Mouse (Mus musculus): Measurements from ENCODE around the gene Rfx3. TPM values are rescaled to one million over a fixed set of nuclear protein-coding genes. Genes with fewer than 3 reads are reported as not detected.

Rfx3 gene
- 16.4 and 18.3 TPM in 2 replicates for polyA plus RNA-seq (2015; fragmentation: Nextera tagmentation; extraction: Ambion mirVana)

DNA sequence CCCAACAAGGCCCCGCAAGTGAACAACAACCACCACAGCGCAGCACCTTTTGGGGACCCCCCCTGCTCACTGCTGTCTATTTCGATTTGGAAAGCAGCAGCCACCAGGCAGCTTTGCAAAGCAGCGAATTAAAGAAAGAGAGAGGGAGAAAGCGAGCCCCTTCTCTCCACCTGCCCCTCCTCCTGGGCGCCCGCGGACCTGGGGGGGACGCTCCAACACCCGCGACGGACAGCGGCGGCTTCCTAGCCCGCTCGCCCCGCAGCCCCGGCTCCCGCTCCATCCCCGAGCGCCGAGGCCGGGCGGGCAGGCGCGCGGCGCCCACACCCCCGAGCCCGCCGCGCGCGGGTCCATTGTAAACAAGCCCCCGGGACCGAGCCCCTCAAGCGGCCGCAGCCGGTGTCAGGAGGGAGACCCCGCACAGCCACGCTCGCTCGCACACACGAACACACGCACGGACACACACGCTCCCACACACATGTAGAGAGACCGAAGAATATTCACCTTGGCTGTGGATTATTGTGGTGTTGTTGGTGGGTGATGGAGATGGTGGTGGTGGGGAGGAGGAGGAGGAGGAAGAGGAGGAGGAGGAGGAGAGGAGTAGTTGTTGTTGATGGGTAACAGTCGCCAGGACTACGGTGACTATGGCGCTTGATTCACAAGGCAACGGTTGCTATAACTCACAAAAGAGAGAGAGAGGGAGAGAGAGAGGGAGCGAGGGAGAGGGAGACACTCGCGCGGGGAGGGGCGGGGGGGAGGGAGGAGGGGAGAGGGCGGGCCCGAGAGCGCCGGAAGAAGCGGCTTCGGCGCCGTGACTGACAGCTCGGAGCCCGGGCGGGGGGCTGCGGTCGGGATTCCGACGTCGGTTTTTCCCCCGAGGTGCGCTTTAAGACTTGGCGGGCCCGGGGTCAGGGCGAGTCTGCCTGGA, at the start of gene Rfx3:
Rfx3 (minus strand) TSS at position 696 of the 925 bp plus-strand sequence.
- H3K4me3 ChIP-seq = peak within 1 kb of the TSS; percentile 97
- under 1% methylated on average over 73 of the region's 78 CpGs for WGBS
- peaks cover 8% of the 10 kb centered on the region; the same call in 1 of the 2 replicates for H3K4me1 ChIP-seq
- H3K36me3 ChIP-seq = no peaks in the 10 kb centered on the region
- H3K9me3 ChIP-seq = no peaks in the 10 kb centered on the region
- ATAC-seq (ENCODE audit: insufficient number of reproducible peaks, insufficient read depth, low FRiP score, low TSS enrichment, low read depth) = peak; percentile 87
- H3K27ac ChIP-seq = peak within 1 kb of the TSS; percentile 100
- no peaks in the 10 kb centered on the region for H3K27me3 ChIP-seq
- peak within 1 kb of the TSS; percentile 73 for H3K4me2 ChIP-seq
- H3K9ac ChIP-seq = peak within 1 kb of the TSS; percentile 96

DNA sequence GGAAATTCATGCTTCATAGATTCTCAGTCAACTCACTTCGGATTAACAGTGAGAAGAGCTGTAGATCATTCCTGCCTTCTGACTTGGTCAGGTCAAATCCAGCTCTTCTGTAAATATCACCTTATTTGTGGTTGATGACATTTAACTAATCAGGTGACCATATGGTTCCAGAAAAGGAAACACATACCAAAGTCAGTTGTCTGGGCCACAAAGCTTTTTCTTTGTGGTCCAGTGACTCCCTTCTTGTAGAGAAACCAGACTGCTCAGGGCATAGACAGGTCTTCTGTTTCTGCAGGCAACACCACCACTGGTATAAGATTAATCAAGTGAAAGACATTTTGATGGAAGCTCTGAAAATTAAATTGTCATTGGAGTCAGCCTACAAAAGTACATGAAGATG, 41.1 kb upstream of the Rfx3 start:
- 86% methylated on average over 1 of the region's 1 CpGs for WGBS
- Histone ChIP-seq H3K27ac (no peak overlapping the region), H3K9ac (no peak overlapping the region), H3K36me3 (no peaks in the 10 kb centered on the region), H3K4me2 (no peak overlapping the region), H3K9me3 (no peaks in the 10 kb centered on the region), H3K27me3 (no peaks in the 10 kb centered on the region), H3K4me3 (no peak overlapping the region), H3K4me1 (no peaks in the 10 kb centered on the region)
- ATAC-seq (ENCODE audit: insufficient number of reproducible peaks, insufficient read depth, low FRiP score, low TSS enrichment, low read depth) = no peak

DNA sequence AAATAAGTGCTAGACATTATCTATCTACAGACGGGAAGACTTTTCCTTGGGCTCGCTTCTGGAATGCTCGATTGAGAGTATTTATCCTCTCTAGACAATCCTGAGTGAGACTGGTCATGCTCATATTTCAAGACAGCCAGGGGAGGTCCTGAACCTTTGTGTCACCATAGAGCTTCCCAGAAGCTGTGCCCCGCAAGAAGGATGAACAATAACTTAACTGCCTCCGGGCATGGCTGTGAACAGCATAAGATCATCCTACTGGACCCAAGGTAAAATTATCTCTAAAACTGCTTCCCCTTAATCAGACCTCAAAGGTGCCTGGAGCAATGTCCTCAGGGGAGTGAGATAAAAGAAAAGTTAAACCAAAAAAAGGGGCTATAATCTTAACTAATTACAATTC, 40.6 kb upstream of the Rfx3 start:
- Histone ChIP-seq H3K9ac (no peak overlapping the region), H3K4me1 (no peaks in the 10 kb centered on the region), H3K4me2 (no peak overlapping the region), H3K4me3 (no peak overlapping the region), H3K9me3 (no peaks in the 10 kb centered on the region), H3K27ac (no peak overlapping the region), H3K27me3 (no peaks in the 10 kb centered on the region), H3K36me3 (no peaks in the 10 kb centered on the region)
- 68% methylated on average over 5 of the region's 5 CpGs for WGBS
- ATAC-seq (ENCODE audit: insufficient number of reproducible peaks, insufficient read depth, low FRiP score, low TSS enrichment, low read depth) = no peak

DNA sequence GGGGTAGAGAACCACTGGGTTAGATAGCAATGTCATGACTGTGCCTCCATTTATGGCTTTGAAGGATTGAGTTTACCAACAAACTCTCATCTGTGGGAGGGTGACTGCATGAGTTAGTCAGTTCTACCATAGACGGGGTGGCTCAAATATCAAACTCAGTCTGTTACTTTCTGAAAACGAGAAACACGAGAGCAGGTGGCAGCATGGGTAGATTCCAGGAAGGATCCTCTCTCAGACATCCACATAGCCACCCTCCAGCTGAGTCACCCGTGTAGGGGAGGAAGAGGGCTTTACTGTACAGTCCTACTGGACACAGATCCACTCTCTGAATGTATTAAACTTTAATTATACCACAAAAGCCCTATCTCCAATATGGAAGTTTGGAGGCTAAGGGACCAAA, 38.3 kb upstream of the Rfx3 start:
- 83% methylated on average over 4 of the region's 4 CpGs for WGBS
- ATAC-seq (ENCODE audit: insufficient number of reproducible peaks, insufficient read depth, low FRiP score, low TSS enrichment, low read depth) = no peak

DNA sequence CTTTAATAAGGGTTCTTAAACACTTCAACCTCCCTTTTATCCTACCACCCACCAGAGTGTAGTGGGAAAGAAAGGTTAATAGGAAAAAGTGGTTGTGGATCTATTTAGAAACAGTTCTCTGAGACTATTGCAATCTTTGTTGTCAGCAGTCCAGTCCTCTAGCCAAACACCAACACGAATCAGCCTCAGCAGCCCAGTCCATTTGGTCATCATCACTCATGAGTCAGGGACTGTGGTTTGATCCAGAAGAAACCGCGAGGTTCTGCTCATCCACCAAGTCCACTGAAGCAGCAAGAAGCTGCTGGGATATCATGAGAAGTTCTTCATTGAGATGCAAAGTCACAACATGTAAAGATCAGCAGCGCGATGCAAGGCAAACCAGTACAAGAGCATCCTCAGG, 35.8 kb upstream of the Rfx3 start:
- WGBS = 89% methylated on average over 5 of the region's 5 CpGs
- Histone ChIP-seq H3K27ac (no peak overlapping the region), H3K9me3 (no peaks in the 10 kb centered on the region), H3K4me3 (no peak overlapping the region), H3K9ac (no peak overlapping the region), H3K4me2 (no peak overlapping the region), H3K27me3 (no peaks in the 10 kb centered on the region), H3K36me3 (no peaks in the 10 kb centered on the region), H3K4me1 (no peaks in the 10 kb centered on the region)
- ATAC-seq (ENCODE audit: insufficient number of reproducible peaks, insufficient read depth, low FRiP score, low TSS enrichment, low read depth) = no peak

More for the DNA sequence above, 38.3 kb upstream of the Rfx3 start:
- no peak overlapping the region for H3K27ac ChIP-seq
- H3K9me3 ChIP-seq = no peaks in the 10 kb centered on the region
- H3K4me2 ChIP-seq = no peak overlapping the region
- H3K4me3 ChIP-seq = no peak overlapping the region
- no peaks in the 10 kb centered on the region for H3K27me3 ChIP-seq
- H3K4me1 ChIP-seq = no peaks in the 10 kb centered on the region
- H3K36me3 ChIP-seq = no peaks in the 10 kb centered on the region
- H3K9ac ChIP-seq = no peak overlapping the region

DNA sequence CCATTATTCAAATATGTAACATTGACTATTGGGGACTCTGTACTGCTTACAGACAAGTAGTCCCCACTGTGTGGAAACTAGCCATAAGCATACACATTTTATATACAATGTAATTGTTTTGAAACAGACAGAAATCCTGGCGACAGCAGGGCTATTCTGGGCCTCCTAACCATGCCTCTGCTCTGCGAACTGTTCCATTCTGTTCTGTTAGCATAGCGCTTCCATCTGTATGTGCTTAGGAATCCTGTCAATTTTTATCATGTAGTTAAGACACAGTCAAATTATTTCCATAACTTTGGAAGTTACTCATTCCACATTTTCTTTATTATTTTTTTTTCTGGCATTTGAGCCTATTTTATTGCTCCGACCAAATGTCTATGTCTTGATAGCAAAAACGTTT, 34.0 kb upstream of the Rfx3 start:
- ATAC-seq (ENCODE audit: insufficient number of reproducible peaks, insufficient read depth, low FRiP score, low TSS enrichment, low read depth) = no peak
- 54% methylated on average over 5 of the region's 5 CpGs for WGBS
- no peak overlapping the region for H3K27ac ChIP-seq
- H3K4me2 ChIP-seq = no peak overlapping the region
- no peaks in the 10 kb centered on the region for H3K9me3 ChIP-seq
- no peaks in the 10 kb centered on the region for H3K27me3 ChIP-seq
- H3K4me3 ChIP-seq = no peak overlapping the region
- no peak overlapping the region for H3K9ac ChIP-seq
- no peaks in the 10 kb centered on the region for H3K4me1 ChIP-seq
- no peaks in the 10 kb centered on the region for H3K36me3 ChIP-seq

DNA sequence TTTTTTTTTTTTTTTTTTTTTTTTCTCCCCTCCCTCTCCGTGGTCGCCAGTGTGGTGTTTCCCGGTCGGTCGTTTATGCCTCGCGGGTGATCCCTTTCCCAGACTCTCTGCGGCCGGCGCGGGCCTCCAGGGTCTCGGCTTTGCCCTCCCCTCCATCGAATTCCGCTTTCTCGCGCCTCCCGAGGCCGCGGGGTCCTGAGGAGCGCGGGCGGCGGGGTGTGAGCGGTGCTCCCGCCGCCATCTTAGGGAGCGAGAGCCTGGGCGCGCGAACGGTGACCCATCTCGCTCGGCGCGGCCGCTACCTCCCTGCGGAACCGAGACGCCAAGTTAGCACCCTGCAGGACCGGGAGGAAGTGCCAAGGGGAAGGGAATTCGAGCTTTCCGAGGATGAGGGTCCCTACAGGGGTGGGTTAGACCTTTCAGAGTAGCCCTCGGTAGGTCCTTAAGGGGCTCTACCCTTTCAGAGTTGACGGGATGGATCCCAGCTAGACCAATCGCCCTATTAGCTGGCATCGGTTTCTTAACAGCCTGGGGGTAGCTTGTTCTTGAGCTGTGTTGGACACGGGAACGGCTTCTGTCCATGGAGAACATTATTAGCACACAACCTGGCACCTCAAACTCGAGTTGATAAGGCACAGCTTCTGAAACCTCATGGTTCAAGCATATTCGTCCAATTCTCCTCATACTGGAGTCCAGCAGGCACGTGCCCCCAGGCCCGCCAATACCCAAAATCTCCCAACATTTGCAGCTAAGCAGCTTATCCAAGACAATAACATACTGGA, 943 bp upstream of the Rfx3 start:
- Histone ChIP-seq H3K27ac (peak overlapping the region; percentile 100), H3K4me1 (peaks cover 8% of the 10 kb centered on the region; the same call in 1 of the 2 replicates), H3K4me2 (peak overlapping the region; percentile 73), H3K4me3 (peak overlapping the region; percentile 97), H3K27me3 (no peaks in the 10 kb centered on the region), H3K9me3 (no peaks in the 10 kb centered on the region), H3K36me3 (no peaks in the 10 kb centered on the region), H3K9ac (peak overlapping the region; percentile 96)
- under 1% methylated on average over 52 of the region's 52 CpGs for WGBS
- ATAC-seq (ENCODE audit: insufficient number of reproducible peaks, insufficient read depth, low FRiP score, low TSS enrichment, low read depth) = peak; percentile 75

DNA sequence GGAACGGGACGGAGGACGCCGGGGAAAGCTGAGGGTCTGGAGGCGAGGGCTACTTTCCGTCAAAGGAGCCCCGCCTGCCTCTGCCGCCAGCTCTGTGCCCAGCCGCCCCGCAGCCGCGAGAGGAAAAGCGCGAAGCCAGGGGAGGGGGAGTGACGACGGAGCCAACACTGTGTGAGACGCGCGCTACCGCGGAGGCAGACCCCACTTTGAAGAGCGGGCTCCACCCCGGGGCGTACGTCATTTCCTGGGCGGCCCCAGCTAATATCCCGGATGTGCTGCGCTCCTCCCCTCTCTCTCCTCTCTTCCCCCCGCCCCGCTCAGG, 391 bp upstream of the Rfx3 start:
- peak; percentile 99 for ATAC-seq (ENCODE audit: insufficient number of reproducible peaks, insufficient read depth, low FRiP score, low TSS enrichment, low read depth)
- Histone ChIP-seq H3K27me3 (no peaks in the 10 kb centered on the region), H3K4me2 (peak overlapping the region; percentile 71), H3K27ac (peak overlapping the region; percentile 100), H3K4me3 (peak overlapping the region; percentile 97), H3K9me3 (no peaks in the 10 kb centered on the region), H3K36me3 (no peaks in the 10 kb centered on the region), H3K4me1 (peaks cover 8% of the 10 kb centered on the region; the same call in 1 of the 2 replicates), H3K9ac (peak overlapping the region; percentile 96)
- WGBS = 1% methylated on average over 26 of the region's 30 CpGs

DNA sequence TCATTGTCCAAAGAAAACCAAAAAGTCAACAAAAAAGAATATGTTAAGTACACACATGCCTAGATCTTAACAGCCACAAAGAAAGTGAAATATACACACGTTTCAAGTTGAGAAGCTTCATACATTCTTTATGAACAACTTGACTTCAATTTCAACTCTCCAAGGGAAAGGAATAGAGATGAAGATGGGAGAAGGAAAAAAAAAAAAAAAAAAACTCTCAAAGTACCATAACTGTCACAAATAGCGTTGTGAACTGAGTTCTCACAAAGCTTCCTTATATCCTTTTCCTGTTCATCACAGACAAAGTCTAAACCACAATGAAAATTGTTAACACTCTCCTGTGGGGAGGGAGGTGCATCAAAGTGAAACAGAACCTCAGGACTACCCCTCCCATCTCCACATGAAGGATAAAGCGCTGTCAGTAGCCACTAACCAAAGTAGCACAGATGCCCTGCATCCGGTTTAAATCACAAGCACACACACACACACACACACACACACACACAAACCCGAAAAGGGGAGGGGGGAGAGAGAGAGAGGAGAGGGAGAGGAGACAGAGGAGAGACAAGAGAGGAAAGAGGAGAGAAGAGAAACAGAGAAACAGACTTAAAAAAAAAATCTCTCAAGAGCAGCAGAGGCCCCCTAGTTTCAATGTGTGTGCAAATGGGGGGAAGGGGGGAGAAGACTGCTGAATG, 1.2 kb downstream of the Rfx3 start:
- H3K27ac ChIP-seq = peak overlapping the region; percentile 100
- peak overlapping the region; percentile 97 for H3K4me3 ChIP-seq
- ATAC-seq (ENCODE audit: insufficient number of reproducible peaks, insufficient read depth, low FRiP score, low TSS enrichment, low read depth) = no peak
- peak overlapping the region; percentile 96 for H3K9ac ChIP-seq
- H3K4me1 ChIP-seq = peaks cover 8% of the 10 kb centered on the region; the same call in 1 of the 2 replicates
- H3K9me3 ChIP-seq = no peaks in the 10 kb centered on the region
- no peaks in the 10 kb centered on the region for H3K27me3 ChIP-seq
- H3K4me2 ChIP-seq = peak overlapping the region; percentile 71
- WGBS = 0% methylated on average over 5 of the region's 5 CpGs
- no peaks in the 10 kb centered on the region for H3K36me3 ChIP-seq

DNA sequence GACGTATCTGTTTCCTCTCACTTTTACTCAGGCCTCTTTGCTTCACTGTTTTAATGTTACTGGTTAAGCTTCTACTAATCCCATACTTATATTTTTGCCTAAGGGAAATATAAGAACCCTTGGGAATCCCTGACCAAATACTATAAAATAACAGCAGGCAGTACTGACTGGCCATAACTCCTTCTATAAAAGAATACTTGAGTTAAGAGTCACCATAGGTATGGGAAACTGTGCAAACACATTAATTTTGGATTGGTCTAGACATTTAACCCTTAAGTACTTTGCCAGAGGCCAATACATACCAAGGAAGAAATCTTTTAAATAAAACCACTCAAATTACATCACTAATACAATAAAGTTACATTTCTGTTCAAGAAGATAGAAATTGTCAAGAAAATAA, 6.8 kb downstream of the Rfx3 start:
- H3K4me2 ChIP-seq = no peak overlapping the region
- H3K9me3 ChIP-seq = no peaks in the 10 kb centered on the region
- no peak overlapping the region for H3K9ac ChIP-seq
- H3K36me3 ChIP-seq = no peaks in the 10 kb centered on the region
- no peak overlapping the region for H3K4me3 ChIP-seq
- 0 out of 2 replicates have a peak, but pooled peaks cover 7% of the 10 kb centered on the region for H3K4me1 ChIP-seq
- WGBS = 43% methylated on average over 1 of the region's 1 CpGs
- no peak overlapping the region for H3K27ac ChIP-seq
- H3K27me3 ChIP-seq = no peaks in the 10 kb centered on the region
- no peak for ATAC-seq (ENCODE audit: insufficient number of reproducible peaks, insufficient read depth, low FRiP score, low TSS enrichment, low read depth)

DNA sequence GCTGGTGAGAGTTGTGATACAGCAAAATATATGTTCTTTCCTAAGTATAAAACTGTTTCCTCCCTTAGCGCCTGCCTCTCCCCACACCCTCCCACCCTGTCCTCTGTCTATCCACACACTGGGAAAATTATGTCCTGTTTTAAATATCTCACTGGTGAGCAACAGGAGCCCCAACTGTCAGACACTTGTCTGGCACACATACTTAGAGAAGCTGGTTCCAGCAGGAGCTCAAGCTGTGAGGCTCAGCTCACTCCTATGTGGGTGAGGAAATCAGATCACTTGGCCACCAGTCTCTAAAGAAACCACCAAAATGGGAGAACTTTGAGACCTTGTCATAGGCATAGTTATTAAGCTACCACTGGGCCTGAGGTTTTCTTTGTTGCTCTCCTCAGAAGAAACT, 7.5 kb downstream of the Rfx3 start:
- Histone ChIP-seq H3K27me3 (no peaks in the 10 kb centered on the region), H3K9ac (no peak overlapping the region), H3K27ac (no peak overlapping the region), H3K4me1 (0 out of 2 replicates have a peak, but pooled peaks cover 7% of the 10 kb centered on the region), H3K4me3 (no peak overlapping the region), H3K4me2 (no peak overlapping the region), H3K36me3 (no peaks in the 10 kb centered on the region), H3K9me3 (no peaks in the 10 kb centered on the region)
- WGBS = 84% methylated on average over 1 of the region's 1 CpGs
- ATAC-seq (ENCODE audit: insufficient number of reproducible peaks, insufficient read depth, low FRiP score, low TSS enrichment, low read depth) = no peak
